Mouse (Mus musculus) spleen, adult 10 weeks (tissue): ENCODE data around the gene Pdk4. TPM values are rescaled to one million over a fixed set of nuclear protein-coding genes. Genes with fewer than 3 reads are reported as not detected.

Experiments
- polyA plus RNA-seq: library from polyadenylated mRNA; stranded (reverse); fragments of 350-450 nt; fragmentation: Illumina TruSeq; extraction: RNeasy Lipid Tissue Mini Kit (QIAGEN cat#74804); gene quantifications from one replicate; pipeline ENCODE4 v1.2.3, GENCODE M21; 2015; ENCODE audit warnings: low replicate concordance; ENCODE audit not compliant: insufficient read depth

Gene Pdk4
- 28.9 TPM for polyA plus RNA-seq

DNA sequence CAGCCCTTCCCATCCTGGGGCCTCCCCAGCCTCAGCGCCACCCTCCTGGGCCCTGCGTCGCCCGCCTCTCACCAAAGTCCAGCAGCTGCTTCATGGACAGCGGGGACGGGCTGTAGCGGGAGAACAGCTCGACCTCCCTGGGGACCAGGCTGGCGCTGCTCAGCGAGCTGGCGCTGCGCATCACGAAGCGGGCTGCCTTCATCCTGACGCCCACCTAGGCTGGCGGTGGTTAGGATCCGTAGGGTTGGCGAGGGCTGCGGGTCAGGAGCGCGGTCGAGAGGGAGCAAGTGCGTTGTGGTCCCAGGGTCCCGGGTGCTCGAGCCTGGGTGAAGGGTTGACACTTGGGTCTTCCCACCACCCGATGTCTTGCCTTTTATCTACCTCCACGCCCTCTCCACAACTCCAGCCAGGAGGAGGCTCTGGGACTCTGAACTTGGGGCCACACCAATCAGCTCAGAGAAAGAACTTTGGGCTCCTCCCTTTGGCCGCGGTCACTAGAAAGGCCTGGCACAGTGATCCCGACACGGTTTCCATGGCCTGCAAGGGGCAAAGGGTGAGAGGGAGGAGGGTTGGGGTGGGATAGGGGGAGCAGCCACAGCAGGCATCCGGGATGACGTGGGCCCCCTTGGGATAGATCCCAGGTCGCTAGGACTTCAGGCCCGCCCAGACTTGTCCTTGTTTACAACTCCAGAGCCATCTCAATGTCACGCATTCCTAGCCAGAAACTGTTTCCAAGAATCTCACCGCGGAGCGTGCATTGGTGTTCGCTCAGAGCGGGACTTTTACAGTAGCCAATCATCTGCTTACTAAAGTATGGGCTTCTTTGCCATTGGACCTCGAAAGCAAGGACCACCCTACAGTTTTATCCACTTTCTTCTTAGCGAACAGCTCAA, at the start of gene Pdk4:
Pdk4 (minus strand) TSS at position 349 of the 893 bp plus-strand sequence.

Other genes with a start within 250 kb of the Pdk4 start
- gene Pon3, start 240.0 kb downstream of the Pdk4 start, polyA plus RNA-seq = 16.6 TPM
- 57.8 TPM for gene Pon2, start 197.9 kb downstream of the Pdk4 start, polyA plus RNA-seq
- gene Asb4, start 112.9 kb downstream of the Pdk4 start, polyA plus RNA-seq = 0.62 TPM
- 0.84 TPM for gene Dync1i1, start 229.3 kb upstream of the Pdk4 start, polyA plus RNA-seq